Mouse (Mus musculus) MEL (cell line): ENCODE measurements around the gene Lad1.

ENCODE experiments used
- EP300 ChIP-seq, 2 experiments: IDR thresholded peaks; 2 replicates each; pipeline ENCODE4 v1.6.1; 2011; ENCODE audit warnings: improper control_type of control experiment in 2 of 2, low read length in 2 of 2, low read depth in 1 of 2, mild to moderate bottlenecking in 1 of 2
- KAT2A ChIP-seq: conservative IDR thresholded peaks from 2 replicates; pipeline ENCODE4 v1.6.1; 2012; ENCODE audit warnings: low read depth, low read length, improper control_type of control experiment, inconsistent platforms
- TAL1 ChIP-seq: IDR thresholded peaks from 2 replicates; pipeline ENCODE4 v1.6.1; 2012; ENCODE audit warnings: mild to moderate bottlenecking, inconsistent platforms, low read length, moderate library complexity, mixed read lengths
- UBTF ChIP-seq: IDR thresholded peaks from 2 replicates; pipeline ENCODE4 v1.6.1; 2012; ENCODE audit warnings: low read depth, mild to moderate bottlenecking, inconsistent platforms, low read length, improper control_type of control experiment, moderate library complexity, borderline replicate concordance; ENCODE audit not compliant: insufficient read depth

GRCm38 (mm10) chr1:135868570-135868969 is 50.2 kb downstream of the Lad1 start:
- TF ChIP-seq KAT2A = no peak
- no peak for TF ChIP-seq EP300 (IDR thresholded peaks at IDR 0.05; ENCODE audit: low read depth in 1 of 2, low read length in 2 of 2)
- no peak for TF ChIP-seq TAL1
- TF ChIP-seq UBTF = no peak
